Mouse (Mus musculus): ENCODE results near the gene Asxl1. TPM values are rescaled to one million over a fixed set of nuclear protein-coding genes. Genes with fewer than 3 reads are reported as not detected.

Gene Asxl1
- polyA plus RNA-seq, 1 experiment from 2014 or later = 11.3 TPM

DNA sequence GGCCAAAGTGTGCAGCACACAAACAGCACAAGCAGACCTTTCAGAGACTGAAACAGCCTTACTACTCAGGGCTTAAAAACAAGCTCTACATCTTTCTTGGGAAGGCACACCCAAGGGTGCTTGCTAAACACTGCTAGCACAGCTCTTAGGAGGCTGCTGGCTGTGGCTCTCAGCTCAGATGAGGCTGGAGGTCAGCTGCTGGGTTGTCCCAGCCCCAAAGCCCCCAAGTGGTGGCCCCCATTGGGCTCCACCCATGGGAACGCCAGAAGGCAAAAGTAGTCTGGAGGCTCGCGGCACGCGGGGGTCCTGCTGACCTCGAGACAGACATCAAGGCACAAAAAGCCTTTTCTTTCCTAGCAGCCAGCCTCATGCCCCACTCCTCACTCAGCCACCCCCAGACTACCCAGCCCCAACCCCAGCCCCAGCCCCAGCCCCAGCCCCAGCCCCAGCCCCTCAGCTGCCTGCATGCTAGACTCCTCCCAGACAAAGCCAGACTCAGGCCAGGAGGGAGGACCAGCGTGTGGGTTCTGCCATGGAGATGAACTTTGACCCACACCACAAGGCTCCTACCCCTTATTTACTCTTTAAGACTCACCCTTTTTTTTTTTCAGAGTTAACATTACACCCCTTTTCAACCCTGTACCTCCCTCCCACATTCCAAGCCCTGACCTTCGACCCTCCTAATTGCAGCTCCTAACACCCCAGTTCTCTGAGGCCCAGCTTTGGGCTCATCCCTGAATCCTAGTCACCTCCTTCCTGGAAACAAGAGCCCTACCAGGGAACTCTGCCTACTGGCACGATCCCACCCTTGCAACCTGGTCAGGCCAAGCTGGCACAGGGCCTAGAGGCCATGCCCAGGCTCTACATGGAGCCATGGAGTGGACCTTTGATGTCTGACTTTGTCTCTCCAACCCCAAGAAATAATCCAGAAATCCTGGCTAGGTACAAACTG is 89.5 kb downstream of the Asxl1 start:
- Histone ChIP-seq H3K9me3 (no peaks in the 10 kb centered on the region), H3K4me3 (replicated peaks) (no peak overlapping the region), H3K27ac (peak overlapping the region; percentile 66), H3K36me3 (0 out of 2 replicates have a peak, but pooled peaks cover 3% of the 10 kb centered on the region), H3K27me3 (replicated peaks) (no peaks in the 10 kb centered on the region), H3K4me1 (peaks cover 66% of the 10 kb centered on the region), H3K9ac (no peak overlapping the region), H3K4me2 (peak overlapping the region; percentile 23)
- ATAC-seq (ENCODE audit: insufficient read depth, low FRiP score, low read depth) = peak; percentile 59
- 26% methylated on average over 9 of the region's 9 CpGs for WGBS

DNA sequence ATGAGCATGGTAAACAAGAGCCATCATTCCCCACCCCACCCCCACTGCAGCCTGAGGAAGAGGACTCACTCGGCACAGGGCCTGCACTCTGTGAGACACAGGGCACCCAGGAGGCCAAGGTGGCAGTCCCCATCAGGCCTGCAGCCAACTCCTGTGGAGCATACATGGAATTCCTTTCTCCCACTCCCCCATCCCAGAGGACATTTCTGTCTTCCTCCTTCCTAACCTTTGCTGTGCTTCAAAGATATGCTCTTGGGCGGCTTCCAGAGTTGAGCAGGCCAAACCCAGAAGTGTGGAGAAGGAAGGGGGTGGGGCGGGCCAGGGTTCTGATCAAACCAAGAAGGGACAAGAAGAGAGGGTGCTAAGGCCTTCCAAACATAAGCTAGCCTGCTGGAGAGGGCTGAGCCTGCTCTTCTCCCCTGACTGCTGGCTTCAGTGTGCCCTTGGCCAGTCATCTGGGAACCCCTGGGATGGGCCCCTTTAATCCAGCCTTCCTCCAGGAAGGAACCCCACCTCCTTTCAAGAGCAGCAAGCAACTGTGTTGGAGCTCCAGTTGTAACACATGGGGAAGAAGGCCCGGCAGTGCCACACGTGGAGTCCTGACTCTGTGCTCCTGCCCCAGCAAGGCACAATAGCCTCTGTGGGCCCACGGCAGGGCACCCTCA is 91.1 kb downstream of the Asxl1 start:
- 0 out of 2 replicates have a peak overlapping the region, but pooled peaks have one; percentile 11 for H3K9ac ChIP-seq
- H3K9me3 ChIP-seq = no peaks in the 10 kb centered on the region
- no peaks in the 10 kb centered on the region for H3K36me3 ChIP-seq
- H3K27me3 ChIP-seq (replicated peaks) = no peaks in the 10 kb centered on the region
- peak; percentile 20; the same call in 1 of the 2 replicates for ATAC-seq (ENCODE audit: insufficient read depth, low FRiP score, low read depth)
- 10% methylated on average over 6 of the region's 6 CpGs for WGBS
- no peak overlapping the region for H3K4me3 ChIP-seq (replicated peaks)
- peaks cover 74% of the 10 kb centered on the region for H3K4me1 ChIP-seq
- H3K4me2 ChIP-seq = peak overlapping the region; percentile 4
- H3K27ac ChIP-seq = peak overlapping the region; percentile 66

DNA sequence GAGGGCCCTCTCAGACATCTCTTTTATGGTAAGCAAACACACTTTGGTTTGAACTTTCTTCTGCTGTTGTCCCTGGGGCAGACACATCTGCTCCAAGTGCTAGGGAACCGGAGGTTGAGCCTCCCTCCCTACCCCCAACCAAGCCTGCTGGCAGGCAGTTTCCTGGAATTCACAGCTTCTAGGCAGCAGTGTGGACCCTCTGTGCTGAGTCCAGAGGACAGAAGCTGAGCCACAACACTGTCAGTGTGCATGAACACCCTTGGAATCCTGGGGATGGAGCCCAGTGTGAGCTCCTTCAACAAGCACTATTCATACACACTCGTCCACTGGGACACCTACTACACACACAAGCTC is 91.7 kb downstream of the Asxl1 start:
- Histone ChIP-seq H3K9me3 (no peaks in the 10 kb centered on the region), H3K4me2 (peak overlapping the region; percentile 4), H3K36me3 (no peaks in the 10 kb centered on the region), H3K4me1 (peaks cover 79% of the 10 kb centered on the region), H3K4me3 (replicated peaks) (no peak overlapping the region), H3K9ac (no peak overlapping the region), H3K27ac (peak overlapping the region; percentile 66), H3K27me3 (replicated peaks) (no peaks in the 10 kb centered on the region)
- WGBS = 31% methylated on average over 2 of the region's 2 CpGs
- no peak for ATAC-seq (ENCODE audit: insufficient read depth, low FRiP score, low read depth)

DNA sequence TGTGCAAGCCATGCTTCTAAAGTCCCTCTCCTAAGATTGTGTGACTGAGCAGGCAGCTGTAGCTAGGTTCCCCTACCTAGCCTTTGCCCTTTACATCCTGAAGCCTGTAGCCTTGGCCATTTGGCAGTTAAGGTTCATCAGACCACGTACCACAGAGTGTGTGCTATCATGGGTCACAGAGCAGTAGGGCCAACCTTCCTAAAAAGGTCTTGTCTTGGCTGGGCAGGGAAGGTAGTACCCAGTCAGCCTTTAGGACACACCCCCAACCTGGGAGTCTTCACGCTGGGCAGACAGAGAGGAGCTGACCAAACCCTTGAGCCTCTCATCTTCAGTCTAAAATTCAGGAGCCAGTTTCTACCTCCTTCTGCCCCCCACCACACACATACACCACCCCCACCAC is 95.1 kb downstream of the Asxl1 start:
- H3K4me2 ChIP-seq = peak overlapping the region; percentile 89
- 49% methylated on average over 2 of the region's 2 CpGs for WGBS

DNA sequence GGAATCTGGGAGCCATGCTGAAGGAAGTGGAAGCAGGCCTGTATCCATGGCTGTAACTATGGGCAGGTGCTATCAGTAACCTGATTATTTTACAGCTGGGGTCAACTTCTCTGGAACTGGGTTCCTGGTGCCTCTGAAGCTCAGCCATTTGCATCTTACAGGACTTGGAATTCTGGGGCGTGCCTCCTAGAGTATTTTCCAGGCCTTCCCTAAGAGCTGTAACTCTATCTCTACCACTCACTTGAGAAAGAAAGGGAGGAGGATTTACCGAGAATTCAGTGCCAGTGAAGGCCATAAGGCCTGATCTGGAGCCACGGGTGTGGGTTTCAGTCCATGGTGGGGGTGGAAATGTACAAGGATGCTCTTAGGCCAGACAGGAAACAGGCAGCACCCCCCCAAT is 95.6 kb downstream of the Asxl1 start:
- peak overlapping the region; percentile 89 for H3K4me2 ChIP-seq
- H3K27ac ChIP-seq = peak overlapping the region; percentile 97
- 31% methylated on average over 3 of the region's 3 CpGs for WGBS
- H3K4me3 ChIP-seq (replicated peaks) = no peak overlapping the region
- no peak for ATAC-seq (ENCODE audit: insufficient read depth, low FRiP score, low read depth)
- H3K36me3 ChIP-seq = no peaks in the 10 kb centered on the region
- no peaks in the 10 kb centered on the region for H3K9me3 ChIP-seq
- no peak overlapping the region for H3K9ac ChIP-seq
- no peaks in the 10 kb centered on the region for H3K27me3 ChIP-seq (replicated peaks)
- peaks cover 49% of the 10 kb centered on the region for H3K4me1 ChIP-seq

More for the DNA sequence above, 95.1 kb downstream of the Asxl1 start:
- H3K9ac ChIP-seq = no peak overlapping the region
- H3K27ac ChIP-seq = peak overlapping the region; percentile 97
- H3K4me3 ChIP-seq (replicated peaks) = no peak overlapping the region
- H3K36me3 ChIP-seq = no peaks in the 10 kb centered on the region
- ATAC-seq (ENCODE audit: insufficient read depth, low FRiP score, low read depth) = no peak
- no peaks in the 10 kb centered on the region for H3K27me3 ChIP-seq (replicated peaks)
- no peaks in the 10 kb centered on the region for H3K9me3 ChIP-seq
- H3K4me1 ChIP-seq = peaks cover 53% of the 10 kb centered on the region

DNA sequence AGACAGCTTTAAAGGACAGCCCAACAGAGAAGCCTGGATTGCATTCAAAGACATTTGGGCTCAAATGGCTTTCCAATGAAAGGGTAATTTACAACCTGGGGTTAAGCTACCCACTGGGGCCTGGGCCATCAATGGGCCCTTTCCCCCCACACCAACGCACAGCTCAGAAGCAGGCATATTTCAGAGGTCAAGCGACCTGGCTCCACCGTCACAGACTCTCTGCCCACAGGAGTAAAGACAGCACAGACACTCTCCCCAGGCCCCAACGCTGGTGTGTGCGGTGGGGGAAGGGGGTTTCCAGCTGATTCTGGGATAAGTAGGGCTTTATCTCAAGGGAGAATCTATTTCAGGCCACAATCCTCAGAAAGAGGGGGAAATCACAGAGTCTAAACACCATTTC is 97.1 kb downstream of the Asxl1 start:
- Histone ChIP-seq H3K4me2 (peak overlapping the region; percentile 89), H3K9ac (peak overlapping the region; percentile 76; the same call in 1 of the 2 replicates), H3K9me3 (no peaks in the 10 kb centered on the region), H3K4me3 (replicated peaks) (peak overlapping the region; percentile 93), H3K27ac (peak overlapping the region; percentile 97; the same call in 1 of the 2 replicates), H3K36me3 (no peaks in the 10 kb centered on the region), H3K4me1 (peaks cover 34% of the 10 kb centered on the region), H3K27me3 (replicated peaks) (no peaks in the 10 kb centered on the region)
- no peak for ATAC-seq (ENCODE audit: insufficient read depth, low FRiP score, low read depth)
- 24% methylated on average over 5 of the region's 5 CpGs for WGBS

DNA sequence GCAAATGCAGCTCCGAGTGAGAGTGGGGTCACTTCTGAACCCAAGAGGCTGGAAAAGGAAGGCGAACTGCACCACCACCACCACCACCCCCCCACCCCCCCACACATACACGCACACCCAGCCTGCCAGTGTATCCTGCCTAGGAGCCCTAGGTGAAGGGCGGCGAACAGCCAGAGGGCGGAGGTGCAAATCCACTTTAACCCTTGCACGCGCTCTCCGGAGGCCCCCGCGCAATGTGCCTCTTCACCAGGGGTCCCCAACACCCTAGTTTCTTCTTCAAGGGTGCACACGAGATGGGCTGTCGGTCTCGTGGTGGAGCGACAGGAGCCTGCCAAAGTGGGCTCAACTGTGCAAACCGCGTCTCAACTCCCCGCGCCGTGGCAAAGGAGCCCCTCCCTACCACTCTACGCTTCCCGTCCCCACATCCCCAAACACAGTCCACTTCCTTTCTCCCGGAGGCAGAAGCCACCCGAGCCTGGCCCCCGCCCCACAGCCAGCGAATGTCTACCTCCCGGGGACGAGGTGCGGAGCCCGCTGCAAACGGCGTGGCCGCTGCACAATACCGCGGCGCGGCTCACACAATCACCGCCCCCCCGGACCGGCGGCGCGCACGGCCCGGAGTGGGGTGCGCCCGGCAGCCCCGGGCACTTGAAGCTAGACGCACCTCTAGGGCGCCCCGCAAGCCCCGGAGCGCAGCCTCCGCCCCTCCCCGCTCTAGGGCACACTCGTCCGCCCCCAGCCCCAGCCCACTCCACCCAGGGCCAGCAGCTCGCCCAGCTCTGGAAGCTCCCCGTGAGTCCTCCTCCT is 98.0 kb downstream of the Asxl1 start:
- under 1% methylated on average over 57 of the region's 59 CpGs for WGBS
- Histone ChIP-seq H3K4me1 (peaks cover 26% of the 10 kb centered on the region), H3K27ac (peak overlapping the region; percentile 97), H3K9me3 (no peaks in the 10 kb centered on the region), H3K4me3 (replicated peaks) (peak overlapping the region; percentile 93), H3K9ac (peak overlapping the region; percentile 76), H3K36me3 (no peaks in the 10 kb centered on the region), H3K4me2 (peak overlapping the region; percentile 89), H3K27me3 (replicated peaks) (no peaks in the 10 kb centered on the region)
- ATAC-seq (ENCODE audit: insufficient read depth, low FRiP score, low read depth) = peak; percentile 23

DNA sequence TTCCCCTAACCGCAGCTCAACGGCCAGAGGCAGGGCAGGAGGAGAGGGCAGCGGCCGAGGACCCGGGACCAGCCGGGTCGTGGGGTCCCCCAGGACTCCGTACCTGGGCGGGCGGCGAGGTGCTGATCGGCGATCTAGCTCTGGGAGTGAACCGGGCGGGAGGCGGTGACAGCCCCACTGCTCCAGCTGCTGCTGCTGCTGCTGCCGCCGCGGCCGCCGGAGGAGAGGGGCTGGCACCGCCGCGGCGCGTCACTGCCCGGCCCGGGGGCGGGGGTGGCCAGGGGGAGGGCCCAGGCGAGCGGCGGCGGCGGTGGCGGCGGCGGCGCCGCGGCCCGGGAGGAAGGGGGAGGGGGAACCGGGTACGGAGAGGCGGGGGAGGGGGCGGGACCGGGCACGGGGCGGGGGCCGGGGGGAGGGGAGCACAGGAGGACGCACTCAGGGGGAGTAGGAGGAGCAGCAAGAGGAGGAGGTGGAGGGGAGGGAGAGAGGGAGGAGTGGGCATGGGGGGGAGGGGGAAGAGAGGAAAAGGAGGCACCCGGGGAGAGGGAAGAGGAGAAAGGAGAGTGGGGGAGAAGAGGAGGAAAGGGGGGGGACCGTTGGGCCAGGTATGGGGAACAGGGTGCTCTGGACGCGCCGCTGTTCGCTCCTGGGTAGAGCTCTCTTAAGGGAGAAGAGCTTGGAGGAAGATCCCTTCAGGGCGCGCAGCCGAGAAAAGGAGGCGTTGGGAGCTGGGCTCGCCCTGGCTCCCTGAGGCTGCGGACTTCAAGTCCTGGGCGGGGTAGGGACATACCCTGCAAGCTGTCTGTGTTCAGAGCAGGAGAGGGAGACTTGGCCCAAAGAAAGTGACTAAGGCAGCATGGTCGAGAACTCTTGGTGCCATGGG is 98.9 kb downstream of the Asxl1 start:
- peak overlapping the region; percentile 93 for H3K4me3 ChIP-seq (replicated peaks)
- H3K4me2 ChIP-seq = peak overlapping the region; percentile 89
- H3K4me1 ChIP-seq = peaks cover 26% of the 10 kb centered on the region
- H3K27ac ChIP-seq = peak overlapping the region; percentile 97
- H3K9me3 ChIP-seq = no peaks in the 10 kb centered on the region
- H3K27me3 ChIP-seq (replicated peaks) = no peaks in the 10 kb centered on the region
- WGBS = 0% methylated on average over 33 of the region's 64 CpGs
- H3K9ac ChIP-seq = peak overlapping the region; percentile 76
- H3K36me3 ChIP-seq = no peaks in the 10 kb centered on the region
- peak; percentile 61 for ATAC-seq (ENCODE audit: insufficient read depth, low FRiP score, low read depth)

DNA sequence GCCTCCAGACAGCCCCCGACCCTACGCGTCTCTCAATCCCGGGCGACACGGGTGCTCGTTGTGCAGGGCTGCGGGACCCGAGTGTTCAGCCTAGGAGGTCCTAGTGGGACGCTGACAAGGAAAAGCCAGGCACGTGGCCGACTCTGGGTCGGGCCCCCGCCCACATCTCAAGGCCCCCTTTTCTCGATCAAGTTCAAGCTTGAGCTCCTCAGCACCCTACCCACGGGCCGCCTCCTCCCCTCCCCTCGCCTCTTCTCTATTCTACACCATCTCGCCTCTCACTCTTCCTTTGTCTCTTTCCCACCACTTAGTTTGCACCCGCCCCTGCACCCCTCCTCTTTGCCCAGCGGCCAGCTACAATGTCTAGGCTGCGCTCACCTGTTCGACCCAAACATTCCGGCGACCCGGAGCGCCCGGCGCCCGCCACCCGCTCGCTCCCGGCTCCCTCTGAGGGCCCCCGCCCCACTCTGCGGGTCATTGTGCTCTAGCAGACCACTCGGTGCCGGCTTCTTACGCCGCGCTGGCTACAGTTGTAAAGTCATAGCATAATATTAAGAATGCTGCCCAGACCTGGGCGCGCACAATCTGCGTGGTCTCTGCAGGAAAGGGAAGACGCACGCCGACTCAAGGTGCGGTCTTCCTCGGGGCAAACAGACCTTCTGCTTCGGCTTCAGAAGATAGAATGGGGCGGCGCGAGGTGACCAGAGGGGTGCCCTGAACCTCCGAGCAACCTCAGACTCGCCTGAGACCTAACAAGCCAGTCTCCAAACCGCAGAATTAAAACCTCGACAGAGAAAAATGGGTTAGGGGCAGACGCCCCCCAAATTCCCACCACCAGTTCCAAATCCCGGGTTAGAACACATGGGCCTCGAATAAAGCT is 99.7 kb downstream of the Asxl1 start:
- Histone ChIP-seq H3K27me3 (replicated peaks) (no peaks in the 10 kb centered on the region), H3K4me2 (peak overlapping the region; percentile 89), H3K4me3 (replicated peaks) (peak overlapping the region; percentile 93), H3K27ac (peak overlapping the region; percentile 97), H3K9ac (peak overlapping the region; percentile 29), H3K4me1 (peaks cover 26% of the 10 kb centered on the region), H3K9me3 (no peaks in the 10 kb centered on the region), H3K36me3 (no peaks in the 10 kb centered on the region)
- under 1% methylated on average over 55 of the region's 59 CpGs for whole genome bisulfite sequencing
- peak; percentile 28 for ATAC-seq (ENCODE audit: insufficient read depth, low FRiP score, low read depth)

DNA sequence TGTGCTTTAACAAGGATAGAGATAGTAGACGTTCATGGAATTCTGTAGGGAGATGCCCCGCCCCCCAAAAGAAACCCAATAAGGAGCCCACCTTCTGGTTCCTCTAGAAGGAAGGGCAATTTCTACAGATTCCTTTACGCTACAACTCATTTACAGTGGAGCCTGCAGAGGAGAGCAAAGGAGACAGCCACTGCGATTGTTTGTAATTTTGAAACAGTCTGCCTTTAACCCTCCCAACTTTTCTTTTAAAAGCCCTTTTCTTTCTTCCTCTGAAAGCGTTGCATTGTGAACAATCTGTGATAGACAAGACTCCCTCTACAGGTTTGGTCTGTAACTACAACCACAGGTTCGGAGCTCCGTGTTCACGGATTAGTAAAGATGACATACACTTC is 100.4 kb downstream of the Asxl1 start:
- Histone ChIP-seq H3K27me3 (replicated peaks) (no peaks in the 10 kb centered on the region), H3K36me3 (no peaks in the 10 kb centered on the region), H3K27ac (peak overlapping the region; percentile 97), H3K9ac (no peak overlapping the region), H3K4me3 (replicated peaks) (peak overlapping the region; percentile 93), H3K4me2 (peak overlapping the region; percentile 89), H3K9me3 (no peaks in the 10 kb centered on the region), H3K4me1 (peaks cover 21% of the 10 kb centered on the region)
- 2% methylated on average over 8 of the region's 8 CpGs for WGBS
- ATAC-seq (ENCODE audit: insufficient read depth, low FRiP score, low read depth) = no peak
